Mouse (Mus musculus): ENCODE measurements at regions not wholly inside any gene's neighbourhood (a gene's known extent, or its start where the extent isn't known, plus 50 kb on each side); places are given as distances from the start of the nearest gene placed in this dataset.

- peak; percentile 36; the same call in 1 of the 2 replicates for ATAC-seq
- no peaks in the 10 kb centered on the region for H3K36me3 ChIP-seq (ENCODE audit: control insufficient read depth, insufficient read depth, low read length)
- H3K27me3 ChIP-seq (replicated peaks; ENCODE audit: control insufficient read depth, insufficient read depth, low read length): no peaks in the 10 kb centered on the region
- H3K9me3 ChIP-seq (ENCODE audit: control insufficient read depth, low read length): no peaks in the 10 kb centered on the region
- no peak overlapping the region for H3K27ac ChIP-seq (ENCODE audit: low read length)
- H3K4me2 ChIP-seq (ENCODE audit: low read depth, low read length): peak overlapping the region; percentile 17
- peaks cover 10% of the 10 kb centered on the region for H3K4me1 ChIP-seq (ENCODE audit: control insufficient read depth, insufficient read depth, low read length)
- 39% methylated on average over 16 of the region's 16 CpGs for WGBS
- no peak overlapping the region for H3K4me3 ChIP-seq (ENCODE audit: low read length)
- no peak overlapping the region for H3K9ac ChIP-seq (ENCODE audit: low read depth, low read length)
Measured at GRCm38 (mm10) chr8:10898562-10899527, 109.4 kb downstream of the Irs2 start.

- Histone ChIP-seq H3K9ac (ENCODE audit: low read depth, low read length) (no peak overlapping the region), H3K36me3 (ENCODE audit: control insufficient read depth, insufficient read depth, low read length) (no peaks in the 10 kb centered on the region), H3K4me2 (ENCODE audit: low read depth, low read length) (no peak overlapping the region), H3K27ac (ENCODE audit: low read length) (no peak overlapping the region), H3K4me1 (ENCODE audit: control insufficient read depth, insufficient read depth, low read length) (peaks cover 10% of the 10 kb centered on the region), H3K4me3 (ENCODE audit: low read length) (no peak overlapping the region), H3K27me3 (replicated peaks; ENCODE audit: control insufficient read depth, insufficient read depth, low read length) (no peaks in the 10 kb centered on the region), H3K9me3 (ENCODE audit: control insufficient read depth, low read length) (no peaks in the 10 kb centered on the region)
- WGBS: 76% methylated on average over 7 of the region's 7 CpGs
- ATAC-seq: no peak
Measured at GRCm38 (mm10) chr8:10897573-10897972, 110.7 kb downstream of the Irs2 start.

GRCm38 (mm10) chr8:10895178-10895577 is 113.1 kb downstream of the Irs2 start:
- Histone ChIP-seq H3K27me3 (replicated peaks; ENCODE audit: control insufficient read depth, insufficient read depth, low read length) (no peaks in the 10 kb centered on the region), H3K4me2 (ENCODE audit: low read depth, low read length) (no peak overlapping the region), H3K4me1 (ENCODE audit: control insufficient read depth, insufficient read depth, low read length) (peaks cover 10% of the 10 kb centered on the region), H3K36me3 (ENCODE audit: control insufficient read depth, insufficient read depth, low read length) (no peaks in the 10 kb centered on the region), H3K4me3 (ENCODE audit: low read length) (no peak overlapping the region), H3K9me3 (ENCODE audit: control insufficient read depth, low read length) (no peaks in the 10 kb centered on the region), H3K9ac (ENCODE audit: low read depth, low read length) (no peak overlapping the region), H3K27ac (ENCODE audit: low read length) (no peak overlapping the region)
- 86% methylated on average over 2 of the region's 2 CpGs for whole genome bisulfite sequencing
- no peak for ATAC-seq

- 78% methylated on average over 5 of the region's 5 CpGs for WGBS
- Histone ChIP-seq H3K27ac (ENCODE audit: low read length) (no peak overlapping the region), H3K36me3 (ENCODE audit: control insufficient read depth, insufficient read depth, low read length) (no peaks in the 10 kb centered on the region), H3K4me3 (ENCODE audit: low read length) (no peak overlapping the region), H3K4me1 (ENCODE audit: control insufficient read depth, insufficient read depth, low read length) (peaks cover 3% of the 10 kb centered on the region; the same call in 1 of the 2 replicates), H3K4me2 (ENCODE audit: low read depth, low read length) (no peak overlapping the region), H3K27me3 (replicated peaks; ENCODE audit: control insufficient read depth, insufficient read depth, low read length) (no peaks in the 10 kb centered on the region), H3K9me3 (ENCODE audit: control insufficient read depth, low read length) (no peaks in the 10 kb centered on the region), H3K9ac (ENCODE audit: low read depth, low read length) (no peak overlapping the region)
- no peak for ATAC-seq
Measured at GRCm38 (mm10) chr8:10894306-10894705, 114.0 kb downstream of the Irs2 start.

GRCm38 (mm10) chr8:10893709-10894108 is 114.5 kb downstream of the Irs2 start:
- ATAC-seq: no peak
- no peaks in the 10 kb centered on the region for H3K36me3 ChIP-seq (ENCODE audit: control insufficient read depth, insufficient read depth, low read length)
- H3K9me3 ChIP-seq (ENCODE audit: control insufficient read depth, low read length): no peaks in the 10 kb centered on the region
- WGBS: 68% methylated on average over 5 of the region's 5 CpGs
- no peak overlapping the region for H3K4me2 ChIP-seq (ENCODE audit: low read depth, low read length)
- H3K4me1 ChIP-seq (ENCODE audit: control insufficient read depth, insufficient read depth, low read length): no peaks in the 10 kb centered on the region
- no peak overlapping the region for H3K4me3 ChIP-seq (ENCODE audit: low read length)
- H3K9ac ChIP-seq (ENCODE audit: low read depth, low read length): no peak overlapping the region
- no peaks in the 10 kb centered on the region for H3K27me3 ChIP-seq (replicated peaks; ENCODE audit: control insufficient read depth, insufficient read depth, low read length)
- H3K27ac ChIP-seq (ENCODE audit: low read length): no peak overlapping the region

GRCm38 (mm10) chr8:10891906-10892305 is 116.4 kb downstream of the Irs2 start:
- H3K9ac ChIP-seq (ENCODE audit: low read depth, low read length): no peak overlapping the region
- 80% methylated on average over 2 of the region's 2 CpGs for WGBS
- no peak for ATAC-seq

GRCm38 (mm10) chr8:10891440-10891839 is 116.8 kb downstream of the Irs2 start:
- Histone ChIP-seq H3K9me3 (ENCODE audit: control insufficient read depth, low read length) (no peaks in the 10 kb centered on the region), H3K4me2 (ENCODE audit: low read depth, low read length) (no peak overlapping the region), H3K36me3 (ENCODE audit: control insufficient read depth, insufficient read depth, low read length) (no peaks in the 10 kb centered on the region), H3K9ac (ENCODE audit: low read depth, low read length) (no peak overlapping the region), H3K4me1 (ENCODE audit: control insufficient read depth, insufficient read depth, low read length) (no peaks in the 10 kb centered on the region), H3K4me3 (ENCODE audit: low read length) (no peak overlapping the region), H3K27ac (ENCODE audit: low read length) (no peak overlapping the region), H3K27me3 (replicated peaks; ENCODE audit: control insufficient read depth, insufficient read depth, low read length) (no peaks in the 10 kb centered on the region)
- WGBS: 87% methylated on average over 5 of the region's 5 CpGs
- ATAC-seq: no peak

More at GRCm38 (mm10) chr8:10891906-10892305, 116.4 kb downstream of the Irs2 start:
- Histone ChIP-seq H3K27me3 (replicated peaks; ENCODE audit: control insufficient read depth, insufficient read depth, low read length) (no peaks in the 10 kb centered on the region), H3K4me2 (ENCODE audit: low read depth, low read length) (no peak overlapping the region), H3K27ac (ENCODE audit: low read length) (no peak overlapping the region), H3K9me3 (ENCODE audit: control insufficient read depth, low read length) (no peaks in the 10 kb centered on the region), H3K4me3 (ENCODE audit: low read length) (no peak overlapping the region), H3K4me1 (ENCODE audit: control insufficient read depth, insufficient read depth, low read length) (no peaks in the 10 kb centered on the region), H3K36me3 (ENCODE audit: control insufficient read depth, insufficient read depth, low read length) (no peaks in the 10 kb centered on the region)

GRCm38 (mm10) chr8:10885452-10885851 is 122.8 kb downstream of the Irs2 start:
- H3K4me2 ChIP-seq (ENCODE audit: low read depth, low read length): no peak overlapping the region
- no peak overlapping the region for H3K9ac ChIP-seq (ENCODE audit: low read depth, low read length)
- no peak overlapping the region for H3K27ac ChIP-seq (ENCODE audit: low read length)
- no peaks in the 10 kb centered on the region for H3K9me3 ChIP-seq (ENCODE audit: control insufficient read depth, low read length)
- no peak overlapping the region for H3K4me3 ChIP-seq (ENCODE audit: low read length)
- H3K36me3 ChIP-seq (ENCODE audit: control insufficient read depth, insufficient read depth, low read length): no peaks in the 10 kb centered on the region
- ATAC-seq: no peak
- H3K4me1 ChIP-seq (ENCODE audit: control insufficient read depth, insufficient read depth, low read length): no peaks in the 10 kb centered on the region
- 90% methylated on average over 3 of the region's 3 CpGs for WGBS
- H3K27me3 ChIP-seq (replicated peaks; ENCODE audit: control insufficient read depth, insufficient read depth, low read length): no peaks in the 10 kb centered on the region

- Histone ChIP-seq H3K4me2 (ENCODE audit: low read depth, low read length) (no peak overlapping the region), H3K9ac (ENCODE audit: low read depth, low read length) (no peak overlapping the region), H3K27ac (ENCODE audit: low read length) (no peak overlapping the region), H3K4me3 (ENCODE audit: low read length) (no peak overlapping the region), H3K27me3 (replicated peaks; ENCODE audit: control insufficient read depth, insufficient read depth, low read length) (no peaks in the 10 kb centered on the region), H3K4me1 (ENCODE audit: control insufficient read depth, insufficient read depth, low read length) (peaks cover 3% of the 10 kb centered on the region; the same call in 1 of the 2 replicates), H3K9me3 (ENCODE audit: control insufficient read depth, low read length) (no peaks in the 10 kb centered on the region), H3K36me3 (ENCODE audit: control insufficient read depth, insufficient read depth, low read length) (no peaks in the 10 kb centered on the region)
- whole genome bisulfite sequencing: 58% methylated on average over 7 of the region's 7 CpGs
- ATAC-seq: no peak
Measured at GRCm38 (mm10) chr8:10883418-10883817, 124.8 kb downstream of the Irs2 start.
